Mouse (Mus musculus): Measurements from ENCODE around the gene Zfp791. TPM values are rescaled to one million over a fixed set of nuclear protein-coding genes. Genes with fewer than 3 reads are reported as not detected.
"Not testable (repeated sequence)": the region's sequence is repeated elsewhere in the genome, so short reads cannot be mapped to it uniquely, and the experiment has no call there.

Zfp791 gene
- polyA plus RNA-seq, 1 experiment from 2014 or later = 0.84 TPM

GRCm38 (mm10) chr8:85096850-85097249 is 26.0 kb downstream of the Zfp791 start:
- no peaks in the 10 kb centered on the region for H3K4me1 ChIP-seq
- DNase-seq (ENCODE audit: low spot score) = peak; percentile 57
- no peak overlapping the region for H3K27ac ChIP-seq
- H3K36me3 ChIP-seq = peaks cover 49% of the 10 kb centered on the region
- H3K27me3 ChIP-seq (ENCODE audit: insufficient read depth, poor library complexity, severe bottlenecking) = no peaks in the 10 kb centered on the region
- WGBS = 81% methylated on average over 4 of the region's 4 CpGs
- no peaks in the 10 kb centered on the region for H3K9me3 ChIP-seq
- no peak overlapping the region for H3K4me3 ChIP-seq

DNA sequence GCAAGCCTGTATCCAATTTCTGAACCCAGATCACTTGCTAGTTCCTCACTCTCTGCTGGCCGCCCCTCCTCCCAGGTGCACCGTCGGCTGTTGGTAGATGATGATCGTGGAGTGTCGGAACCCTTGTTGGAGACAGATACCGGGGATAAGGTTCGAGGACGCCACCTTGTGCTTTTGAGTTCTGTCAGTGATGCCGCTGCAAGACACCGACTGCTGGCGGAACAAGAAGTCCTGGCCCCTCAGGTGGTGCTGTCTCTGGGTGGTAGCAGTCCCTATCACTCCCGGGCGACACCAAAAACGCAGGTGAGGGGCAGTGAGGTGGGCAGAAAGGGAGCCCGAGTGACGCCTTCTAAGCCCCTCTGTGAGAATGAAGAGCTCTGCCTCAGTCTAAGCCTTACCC is 26.7 kb downstream of the Zfp791 start:
- Histone ChIP-seq H3K9me3 (no peaks in the 10 kb centered on the region), H3K27me3 (ENCODE audit: insufficient read depth, poor library complexity, severe bottlenecking) (no peaks in the 10 kb centered on the region), H3K4me3 (no peak overlapping the region), H3K36me3 (peaks cover 49% of the 10 kb centered on the region), H3K27ac (no peak overlapping the region), H3K4me1 (peaks cover 3% of the 10 kb centered on the region; the same call in 1 of the 2 replicates)
- peak; percentile 68 for DNase-seq (ENCODE audit: low spot score)
- 88% methylated on average over 16 of the region's 16 CpGs for WGBS

- Histone ChIP-seq H3K27ac (no peak overlapping the region), H3K27me3 (ENCODE audit: insufficient read depth, poor library complexity, severe bottlenecking) (no peaks in the 10 kb centered on the region), H3K4me3 (no peak overlapping the region), H3K9me3 (no peaks in the 10 kb centered on the region), H3K36me3 (peaks cover 53% of the 10 kb centered on the region), H3K4me1 (peaks cover 3% of the 10 kb centered on the region; the same call in 1 of the 2 replicates)
- WGBS = 89% methylated on average over 7 of the region's 7 CpGs
- peak; percentile 69 for DNase-seq (ENCODE audit: low spot score)
These were observed 27.3 kb downstream of the Zfp791 start for GRCm38 (mm10) chr8:85095566-85095965.

DNA sequence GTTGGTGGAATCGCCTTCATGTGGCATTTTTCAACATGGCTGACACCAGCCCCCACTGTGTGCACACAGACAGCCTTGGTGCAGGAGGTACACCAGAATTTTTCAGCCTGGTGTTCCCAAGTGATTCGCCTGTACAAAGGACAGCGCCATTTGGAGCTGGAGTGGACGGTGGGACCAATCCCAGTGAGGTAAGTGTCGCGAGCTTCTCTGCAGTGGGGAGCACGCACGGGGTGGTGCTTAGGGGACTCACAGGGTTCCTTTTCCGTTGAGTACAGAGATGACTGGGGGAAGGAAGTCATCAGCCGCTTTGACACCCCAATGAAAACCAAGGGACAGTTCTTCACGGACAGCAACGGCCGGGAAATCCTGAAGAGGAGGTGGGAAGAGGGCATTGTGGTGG is 27.8 kb downstream of the Zfp791 start:
- whole genome bisulfite sequencing = 91% methylated on average over 13 of the region's 13 CpGs
- H3K36me3 ChIP-seq = peaks cover 53% of the 10 kb centered on the region
- H3K27me3 ChIP-seq (ENCODE audit: insufficient read depth, poor library complexity, severe bottlenecking) = no peaks in the 10 kb centered on the region
- no peak overlapping the region for H3K4me3 ChIP-seq
- no peak overlapping the region for H3K27ac ChIP-seq
- peaks cover 3% of the 10 kb centered on the region; the same call in 1 of the 2 replicates for H3K4me1 ChIP-seq
- no peaks in the 10 kb centered on the region for H3K9me3 ChIP-seq
- peak; percentile 58 for DNase-seq (ENCODE audit: low spot score)

DNA sequence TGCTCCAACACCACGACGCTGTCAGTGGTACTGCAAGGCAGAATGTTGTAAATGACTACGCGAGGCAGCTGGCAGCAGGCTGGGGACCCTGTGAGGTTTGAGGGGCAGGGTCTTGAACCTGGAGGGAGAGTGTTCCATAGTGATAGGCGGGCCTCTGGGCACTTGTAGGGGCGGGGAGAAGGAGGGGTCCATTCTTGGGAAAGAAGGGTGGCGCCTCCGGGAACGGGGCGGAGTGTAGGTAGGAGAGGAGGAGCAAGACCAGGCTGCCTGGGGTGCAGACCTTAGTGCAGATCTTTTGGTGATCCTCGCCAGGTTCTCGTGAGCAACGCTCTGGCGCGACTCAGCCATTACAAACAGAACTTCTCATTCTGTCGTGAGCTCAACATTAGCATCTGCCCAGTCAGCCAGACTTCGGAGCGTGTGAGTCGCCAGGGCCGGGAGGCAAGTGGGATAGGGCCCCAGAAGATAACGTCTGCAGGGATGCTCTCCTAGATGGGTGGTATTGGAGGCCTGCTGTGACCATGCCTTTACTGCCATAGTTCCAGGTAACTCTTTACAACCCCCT is 31.3 kb downstream of the Zfp791 start:
- Histone ChIP-seq H3K27me3 (ENCODE audit: insufficient read depth, poor library complexity, severe bottlenecking) (no peaks in the 10 kb centered on the region), H3K36me3 (peaks cover 59% of the 10 kb centered on the region), H3K4me3 (no peak overlapping the region), H3K27ac (no peak overlapping the region), H3K4me1 (peaks cover 3% of the 10 kb centered on the region; the same call in 1 of the 2 replicates), H3K9me3 (no peaks in the 10 kb centered on the region)
- WGBS = 19% methylated on average over 21 of the region's 21 CpGs
- peak; percentile 74 for DNase-seq (ENCODE audit: low spot score)

- H3K27me3 ChIP-seq (ENCODE audit: insufficient read depth, poor library complexity, severe bottlenecking) = no peaks in the 10 kb centered on the region
- DNase-seq (ENCODE audit: low spot score) = peak; percentile 72
- no peak overlapping the region for H3K27ac ChIP-seq
- 89% methylated on average over 11 of the region's 11 CpGs for WGBS
- H3K9me3 ChIP-seq = no peaks in the 10 kb centered on the region
- H3K4me3 ChIP-seq = no peak overlapping the region
- H3K36me3 ChIP-seq = peaks cover 53% of the 10 kb centered on the region
- H3K4me1 ChIP-seq = peaks cover 3% of the 10 kb centered on the region; the same call in 1 of the 2 replicates
These were observed 32.0 kb downstream of the Zfp791 start for GRCm38 (mm10) chr8:85090856-85091255.

- H3K27ac ChIP-seq = no peak overlapping the region
- H3K4me3 ChIP-seq = no peak overlapping the region
- H3K9me3 ChIP-seq = no peaks in the 10 kb centered on the region
- peaks cover 8% of the 10 kb centered on the region for H3K4me1 ChIP-seq
- H3K27me3 ChIP-seq (ENCODE audit: insufficient read depth, poor library complexity, severe bottlenecking) = no peaks in the 10 kb centered on the region
- no peak for DNase-seq (ENCODE audit: low spot score)
- WGBS = 82% methylated on average over 2 of the region's 2 CpGs
- H3K36me3 ChIP-seq = peaks cover 39% of the 10 kb centered on the region
These were observed 34.1 kb downstream of the Zfp791 start for GRCm38 (mm10) chr8:85088771-85089170.

DNA sequence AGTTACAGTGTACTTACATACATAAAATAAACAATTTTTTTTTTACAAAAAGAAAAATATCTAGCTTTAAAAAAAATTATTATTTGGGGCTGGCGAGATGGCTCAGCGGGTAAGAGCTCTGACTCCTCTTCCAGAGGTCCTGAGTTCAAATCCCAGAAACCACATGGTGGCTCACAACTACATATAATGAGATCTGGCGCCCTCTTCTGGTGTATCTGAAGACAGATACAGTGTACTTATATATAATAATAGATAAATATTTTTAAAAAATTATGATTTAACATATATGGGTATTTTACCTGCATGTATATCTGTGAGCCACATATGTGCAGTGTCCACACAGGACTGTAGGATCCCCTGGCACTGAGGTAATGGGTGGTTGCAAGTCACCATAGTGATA is 36.7 kb downstream of the Zfp791 start:
- Histone ChIP-seq H3K4me3 (no peak overlapping the region), H3K36me3 (peaks cover 36% of the 10 kb centered on the region), H3K27me3 (ENCODE audit: insufficient read depth, poor library complexity, severe bottlenecking) (no peaks in the 10 kb centered on the region), H3K4me1 (peaks cover 20% of the 10 kb centered on the region), H3K9me3 (no peaks in the 10 kb centered on the region), H3K27ac (no peak overlapping the region)
- WGBS = 77% methylated on average over 3 of the region's 3 CpGs
- DNase-seq (ENCODE audit: low spot score) = no peak

- no peaks in the 10 kb centered on the region for H3K27me3 ChIP-seq (ENCODE audit: insufficient read depth, poor library complexity, severe bottlenecking)
- no peaks in the 10 kb centered on the region for H3K9me3 ChIP-seq
- no peak overlapping the region for H3K4me3 ChIP-seq
- H3K36me3 ChIP-seq = peaks cover 31% of the 10 kb centered on the region
- no peak for DNase-seq (ENCODE audit: low spot score)
- no peak overlapping the region for H3K27ac ChIP-seq
- peaks cover 26% of the 10 kb centered on the region for H3K4me1 ChIP-seq
- WGBS = 87% methylated on average over 8 of the region's 8 CpGs
These were observed 38.3 kb downstream of the Zfp791 start for GRCm38 (mm10) chr8:85084633-85085032.

DNA sequence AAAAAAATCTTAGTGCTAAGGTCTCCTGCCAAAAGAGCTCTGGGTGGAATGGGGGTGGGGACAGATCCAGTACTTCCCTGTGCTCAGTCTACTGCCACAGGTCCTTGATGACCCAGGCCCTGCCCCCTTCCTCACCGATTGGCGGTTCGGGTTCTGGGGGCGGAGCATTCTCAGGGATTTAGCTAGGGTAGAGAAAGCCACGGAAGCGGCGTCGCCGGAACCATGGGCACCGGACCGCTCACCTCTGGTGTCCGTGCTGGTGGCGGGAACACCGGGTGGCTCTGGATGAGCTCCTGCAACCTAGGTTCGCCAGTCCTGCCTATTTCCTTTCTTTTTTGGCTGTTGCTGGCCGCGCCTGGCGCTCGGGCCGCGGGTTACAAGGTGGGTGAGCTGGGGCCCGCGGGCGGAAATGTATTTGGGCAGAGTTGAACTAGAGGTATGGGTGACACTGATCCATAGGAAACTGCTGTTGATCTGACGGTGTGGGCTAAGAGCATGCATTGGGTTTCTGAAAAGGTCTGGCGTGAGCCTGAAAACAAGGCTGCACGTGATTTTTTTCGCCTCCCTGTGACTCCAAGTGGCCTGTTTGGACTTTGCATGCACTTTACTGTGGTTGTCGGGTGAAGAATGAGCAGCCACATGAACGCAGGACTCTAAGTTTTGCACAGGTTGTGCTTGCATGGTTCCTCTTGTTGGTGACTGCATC is 39.6 kb downstream of the Zfp791 start, which contains the start of gene Man2b1:
Gene Man2b1, plus strand, starts transcription at position 163 of the 706 bp plus-strand sequence.
- no peaks in the 10 kb centered on the region for H3K27me3 ChIP-seq (ENCODE audit: insufficient read depth, poor library complexity, severe bottlenecking)
- 1% methylated on average over 30 of the region's 30 CpGs for WGBS
- H3K4me1 ChIP-seq = peaks cover 36% of the 10 kb centered on the region
- H3K36me3 ChIP-seq = peaks cover 31% of the 10 kb centered on the region
- H3K27ac ChIP-seq = peak within 1 kb of the TSS; percentile 78
- peak; percentile 94 for DNase-seq (ENCODE audit: low spot score)
- peak within 1 kb of the TSS; percentile 72 for H3K4me3 ChIP-seq
- no peaks in the 10 kb centered on the region for H3K9me3 ChIP-seq

GRCm38 (mm10) chr8:85082169-85082568 is 40.7 kb downstream of the Zfp791 start:
- H3K27me3 ChIP-seq (ENCODE audit: insufficient read depth, poor library complexity, severe bottlenecking); H3K27ac ChIP-seq; H3K4me3 ChIP-seq; DNase-seq (ENCODE audit: low spot score); H3K9me3 ChIP-seq: not testable (repeated sequence)
- WGBS = 82% methylated on average over 4 of the region's 4 CpGs
- peaks cover 30% of the 10 kb centered on the region for H3K36me3 ChIP-seq
- peaks cover 36% of the 10 kb centered on the region for H3K4me1 ChIP-seq

DNA sequence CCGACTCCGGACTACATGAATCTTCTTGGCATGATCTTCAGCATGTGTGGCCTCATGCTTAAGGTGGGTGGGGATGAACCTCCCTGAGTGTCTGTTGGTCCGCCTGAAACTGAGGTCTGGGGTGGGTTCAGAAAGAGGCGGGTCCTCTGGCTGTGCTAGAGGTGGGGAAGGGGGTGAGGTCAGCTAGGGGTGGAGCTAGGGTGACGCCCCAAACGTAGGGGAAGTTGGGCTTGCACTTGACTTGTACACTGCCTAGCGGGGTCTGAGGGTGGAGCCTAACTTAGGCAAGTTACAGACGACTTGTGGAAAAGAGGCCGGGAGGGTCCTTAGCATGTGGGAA is 41.7 kb downstream of the Zfp791 start, which contains the start of gene Wdr83:
Gene Wdr83, minus strand, starts transcription at position 91 of the 340 bp plus-strand sequence.
- WGBS = 3% methylated on average over 9 of the region's 9 CpGs
- Histone ChIP-seq H3K36me3 (peaks cover 32% of the 10 kb centered on the region), H3K27ac (peak within 1 kb of the TSS; percentile 86), H3K27me3 (ENCODE audit: insufficient read depth, poor library complexity, severe bottlenecking) (no peaks in the 10 kb centered on the region), H3K4me1 (peaks cover 36% of the 10 kb centered on the region), H3K9me3 (no peaks in the 10 kb centered on the region), H3K4me3 (peak within 1 kb of the TSS; percentile 90)
- peak; percentile 92 for DNase-seq (ENCODE audit: low spot score)

GRCm38 (mm10) chr8:85080532-85081215 is 42.2 kb downstream of the Zfp791 start, which contains the start of gene Wdr83os:
Gene Wdr83os (plus strand): TSS chr8:85080740.
- H3K4me3 ChIP-seq = peak within 1 kb of the TSS; percentile 90
- peaks cover 35% of the 10 kb centered on the region for H3K36me3 ChIP-seq
- no peaks in the 10 kb centered on the region for H3K27me3 ChIP-seq (ENCODE audit: insufficient read depth, poor library complexity, severe bottlenecking)
- peaks cover 41% of the 10 kb centered on the region for H3K4me1 ChIP-seq
- WGBS = under 1% methylated on average over 30 of the region's 30 CpGs
- no peaks in the 10 kb centered on the region for H3K9me3 ChIP-seq
- peak within 1 kb of the TSS; percentile 86 for H3K27ac ChIP-seq
- DNase-seq (ENCODE audit: low spot score) = peak; percentile 88
